Mouse (Mus musculus) liver (tissue): ENCODE measurements around the gene Slc38a9.

Experiments used
- DNase-seq: peaks from one replicate; pipeline ENCODE4 v3.0.0-alpha.2; 2020; ENCODE audit warnings: mixed read lengths

Gene Slc38a9

DNA sequence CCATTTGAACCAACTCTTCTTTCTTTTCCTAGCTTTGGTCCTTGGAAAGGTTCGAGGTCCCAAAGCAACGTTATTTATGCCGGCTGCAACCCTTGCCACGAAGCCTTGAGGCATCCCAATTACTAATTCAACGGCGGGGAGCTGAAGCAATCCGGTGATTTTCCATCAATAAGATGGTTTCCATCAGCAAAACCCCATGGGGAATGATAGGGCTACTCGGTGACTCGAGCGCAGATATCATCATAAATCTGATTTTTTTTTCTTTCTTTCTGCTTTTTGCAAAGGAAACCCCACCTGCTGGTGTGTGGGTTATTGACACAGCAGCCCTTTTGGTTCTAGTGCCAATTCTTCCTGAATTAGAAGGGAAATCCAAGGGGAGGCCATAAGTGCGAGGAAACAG, 111.7 kb downstream of the Slc38a9 start:
- DNase-seq, result no peak

GRCm38 (mm10) chr13:112772861-112773260, 112.3 kb downstream of the Slc38a9 start:
- DNase-seq, result no peak

- no peak for DNase-seq
These were observed 113.6 kb downstream of the Slc38a9 start for GRCm38 (mm10) chr13:112773991-112774675.

DNA sequence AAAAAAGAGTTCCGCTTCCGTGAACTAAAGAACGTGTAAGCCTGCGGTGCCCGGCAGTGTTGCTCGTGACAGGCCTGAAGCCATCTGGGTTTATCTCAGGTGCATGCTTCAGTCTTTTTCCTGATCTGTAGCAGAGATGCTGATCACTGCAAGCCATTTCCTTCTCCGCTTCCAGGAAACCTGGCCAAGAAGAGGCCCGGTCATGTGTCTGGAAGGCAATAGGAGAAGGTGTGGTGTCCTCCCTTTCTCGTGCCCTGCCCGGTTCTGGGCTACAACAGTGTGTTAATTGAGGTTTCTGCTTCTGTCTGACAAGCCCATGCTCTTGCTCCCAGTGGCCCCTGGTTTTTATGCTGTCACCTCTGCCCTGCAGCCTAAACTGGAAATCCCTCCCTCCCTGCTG, 115.3 kb downstream of the Slc38a9 start:
- DNase-seq, result no peak

DNA sequence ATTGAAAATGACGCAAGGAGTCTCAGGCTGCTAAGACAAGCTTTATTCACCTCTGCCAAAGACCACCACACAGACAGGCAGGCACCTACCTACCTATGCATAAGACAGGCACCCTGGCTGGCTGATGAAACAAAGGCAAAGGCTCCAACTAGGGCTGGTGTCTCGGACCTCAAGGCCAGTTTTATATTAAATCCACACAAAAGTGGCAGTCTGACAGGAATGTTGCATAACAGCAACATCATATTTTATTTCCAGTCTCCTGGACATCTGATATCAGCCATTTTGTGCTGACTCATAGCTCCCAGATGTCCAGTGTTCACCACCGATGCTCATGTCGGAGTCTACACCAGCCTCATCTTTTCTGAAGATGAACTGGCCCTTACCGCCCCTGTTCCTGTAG, 117.9 kb downstream of the Slc38a9 start:
- DNase-seq, result no peak

DNA sequence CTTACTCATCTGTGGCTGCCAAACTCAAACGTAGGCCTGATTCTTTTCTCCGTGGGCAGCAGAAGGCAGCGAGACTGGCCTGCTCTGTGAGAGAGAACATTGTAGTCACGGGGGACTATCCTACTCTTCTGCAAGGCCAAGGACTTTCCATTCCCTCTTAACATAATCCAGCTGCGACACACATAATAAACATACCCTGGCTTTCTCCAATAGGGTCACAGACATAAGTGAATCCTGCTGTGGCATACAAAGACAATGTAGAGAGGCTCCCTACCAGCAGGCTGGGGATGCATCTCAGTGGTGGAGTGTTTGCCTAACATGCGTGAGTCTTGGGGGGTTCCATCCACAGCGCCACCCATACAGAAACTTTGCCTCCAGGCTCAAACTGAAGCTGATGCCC, 124.8 kb downstream of the Slc38a9 start:
- DNase-seq, result no peak

DNA sequence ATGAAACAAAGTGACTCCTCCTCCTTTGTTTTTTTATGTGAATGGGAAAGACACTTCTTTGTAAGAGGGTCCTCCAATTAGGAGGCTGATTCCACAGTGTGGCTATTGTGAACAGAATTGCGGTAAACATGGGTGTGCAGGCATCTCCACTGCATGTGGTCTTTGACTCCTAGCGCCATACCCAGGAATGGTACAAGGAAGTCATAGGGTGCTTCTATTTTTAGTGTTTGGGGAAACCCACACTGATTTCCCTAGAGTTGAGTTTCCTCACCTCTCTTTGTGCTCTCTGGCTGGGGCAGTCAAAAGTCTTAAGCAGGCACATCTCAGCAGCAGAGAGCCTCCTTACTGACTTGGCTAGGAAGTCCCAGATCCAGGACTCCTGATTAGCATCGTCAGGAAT, 125.6 kb downstream of the Slc38a9 start:
- no peak for DNase-seq

DNA sequence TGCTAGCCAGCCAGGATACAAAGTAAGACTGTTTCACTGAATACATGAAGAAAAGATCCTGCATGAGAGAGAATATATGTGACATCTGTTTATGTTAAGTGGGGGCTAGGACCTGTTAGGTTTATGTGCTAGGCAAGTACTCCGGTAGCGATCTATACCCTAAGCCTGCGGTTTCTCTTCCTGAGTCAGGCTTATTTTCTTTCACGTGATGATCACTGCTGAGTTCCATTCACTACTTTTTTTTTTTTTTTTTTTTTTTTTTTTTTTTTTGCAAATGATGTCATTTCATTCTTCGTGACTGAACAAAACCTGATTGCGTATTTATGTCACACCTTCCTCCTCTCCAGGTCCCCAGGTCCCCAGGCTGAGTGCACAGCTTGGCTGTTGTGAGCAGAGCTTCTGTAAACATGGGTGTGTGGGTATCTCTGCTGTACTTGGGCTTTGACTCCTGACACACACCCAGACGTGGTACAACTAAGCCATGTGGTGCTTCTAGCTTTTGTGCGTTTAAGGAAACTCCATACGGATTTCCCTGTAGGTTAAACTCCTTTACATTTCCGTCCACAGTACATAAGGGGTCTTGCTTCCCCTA, 126.5 kb downstream of the Slc38a9 start:
- no peak for DNase-seq
